Mouse (Mus musculus) ES-Bruce4 (cell line): ENCODE measurements around the gene Sec14l1. TPM values are rescaled to one million over a fixed set of nuclear protein-coding genes. Genes with fewer than 3 reads are reported as not detected.

Experiments used
- H3K27ac ChIP-seq: 2 replicates; pipeline ENCODE4 v1.5.1; 2012; ENCODE audit warnings: low read length, inconsistent platforms; ENCODE audit not compliant: insufficient read depth
- H3K27me3 ChIP-seq: 2 replicates; pipeline ENCODE4 v1.6.1; 2012; ENCODE audit warnings: mild to moderate bottlenecking, low read length, inconsistent platforms; ENCODE audit not compliant: control insufficient read depth, poor library complexity, insufficient read depth, severe bottlenecking
- H3K36me3 ChIP-seq: 2 replicates; pipeline ENCODE4 v1.6.1; 2012; ENCODE audit warnings: inconsistent platforms, mild to moderate bottlenecking, low read length, moderate library complexity; ENCODE audit not compliant: control insufficient read depth, poor library complexity, insufficient read depth, severe bottlenecking
- H3K4me1 ChIP-seq: one replicate; pipeline ENCODE4 v1.8.1; 2011; ENCODE audit warnings: low read length; ENCODE audit not compliant: control insufficient read depth, insufficient read depth
- H3K4me3 ChIP-seq: 2 replicates; pipeline ENCODE4 v1.5.1; 2011; ENCODE audit warnings: low read depth, mild to moderate bottlenecking, low read length
- H3K9ac ChIP-seq: 2 replicates; pipeline ENCODE4 v1.6.1; 2012; ENCODE audit warnings: low read depth, mild to moderate bottlenecking, inconsistent platforms; ENCODE audit not compliant: poor library complexity, severe bottlenecking
- H3K9me3 ChIP-seq: replicated peaks from 2 replicates; pipeline ENCODE4 v1.6.1; 2012; ENCODE audit warnings: mild to moderate bottlenecking, low read length, inconsistent platforms; ENCODE audit not compliant: control insufficient read depth, poor library complexity, insufficient read depth, severe bottlenecking
- CTCF ChIP-seq: IDR thresholded peaks from one replicate; pipeline ENCODE4 v1.8.1; 2011; ENCODE audit warnings: low read depth, low read length
- EP300 ChIP-seq: IDR thresholded peaks from 2 replicates; pipeline ENCODE4 v1.6.1; 2011; ENCODE audit warnings: low read depth, low read length; ENCODE audit not compliant: insufficient read depth
- POLR2A ChIP-seq: IDR thresholded peaks from one replicate; pipeline ENCODE4 v1.8.1; 2011; ENCODE audit warnings: low read length; ENCODE audit not compliant: insufficient read depth
- polyA plus RNA-seq: library from polyadenylated mRNA; stranded (reverse); fragments of >200 nt; gene quantifications from 2 replicates; pipeline ENCODE4 v1.2.4, GENCODE M21; 2011; ENCODE audit warnings: low read depth; ENCODE audit not compliant: missing spikeins, insufficient read depth, insufficient read length

Sec14l1 gene
- polyA plus RNA-seq, 1 experiment = 77.7 TPM

- TF ChIP-seq EP300 (no peak), CTCF (no peak), POLR2A (no peak)
- no peaks in the 10 kb centered on the region for H3K27me3 ChIP-seq
Measured at GRCm38 (mm10) chr11:117098784-117099183, 16.2 kb upstream of the Sec14l1 start.

GRCm38 (mm10) chr11:117099372-117099771, 15.6 kb upstream of the Sec14l1 start:
- no peak overlapping the region for H3K27ac ChIP-seq
- H3K9me3 ChIP-seq = no peaks in the 10 kb centered on the region
- peaks cover 3% of the 10 kb centered on the region for H3K4me1 ChIP-seq
- H3K9ac ChIP-seq = no peak overlapping the region
- H3K36me3 ChIP-seq = no peaks in the 10 kb centered on the region
- H3K4me3 ChIP-seq = no peak overlapping the region
- TF ChIP-seq EP300 (no peak), CTCF (no peak), POLR2A (no peak)
- H3K27me3 ChIP-seq = no peaks in the 10 kb centered on the region

More at GRCm38 (mm10) chr11:117098784-117099183, 16.2 kb upstream of the Sec14l1 start:
- Histone ChIP-seq H3K4me1 (peaks cover 3% of the 10 kb centered on the region), H3K36me3 (no peaks in the 10 kb centered on the region), H3K9ac (no peak overlapping the region), H3K27ac (no peak overlapping the region), H3K4me3 (no peak overlapping the region), H3K9me3 (no peaks in the 10 kb centered on the region)

- H3K9ac ChIP-seq = no peak overlapping the region
- H3K4me1 ChIP-seq = peaks cover 3% of the 10 kb centered on the region
Measured at GRCm38 (mm10) chr11:117101351-117101921, 13.5 kb upstream of the Sec14l1 start.

GRCm38 (mm10) chr11:117101925-117102717, 12.8 kb upstream of the Sec14l1 start:
- H3K27me3 ChIP-seq = no peaks in the 10 kb centered on the region
- no peaks in the 10 kb centered on the region for H3K9me3 ChIP-seq
- no peak overlapping the region for H3K9ac ChIP-seq
- H3K4me1 ChIP-seq = peaks cover 5% of the 10 kb centered on the region
- no peaks in the 10 kb centered on the region for H3K36me3 ChIP-seq
- no peak overlapping the region for H3K4me3 ChIP-seq
- TF ChIP-seq EP300 (no peak), POLR2A (no peak), CTCF (no peak)
- H3K27ac ChIP-seq = no peak overlapping the region

More at GRCm38 (mm10) chr11:117101351-117101921, 13.5 kb upstream of the Sec14l1 start:
- Histone ChIP-seq H3K36me3 (no peaks in the 10 kb centered on the region), H3K4me3 (no peak overlapping the region), H3K27ac (no peak overlapping the region), H3K9me3 (no peaks in the 10 kb centered on the region), H3K27me3 (no peaks in the 10 kb centered on the region)
- TF ChIP-seq POLR2A = no peak
- TF ChIP-seq EP300 = no peak
- TF ChIP-seq CTCF = no peak

GRCm38 (mm10) chr11:117103523-117103922, 11.4 kb upstream of the Sec14l1 start:
- Histone ChIP-seq H3K9me3 (no peaks in the 10 kb centered on the region), H3K9ac (no peak overlapping the region), H3K36me3 (no peaks in the 10 kb centered on the region), H3K27me3 (no peaks in the 10 kb centered on the region), H3K27ac (no peak overlapping the region), H3K4me3 (no peak overlapping the region), H3K4me1 (peaks cover 4% of the 10 kb centered on the region)
- TF ChIP-seq POLR2A (no peak), CTCF (no peak), EP300 (no peak)
